Mouse (Mus musculus): ENCODE results near the gene Pip4k2b. TPM values are rescaled to one million over a fixed set of nuclear protein-coding genes. Genes with fewer than 3 reads are reported as not detected.

The Pip4k2b gene
- polyA plus RNA-seq, 1 experiment = 17.6 TPM

DNA sequence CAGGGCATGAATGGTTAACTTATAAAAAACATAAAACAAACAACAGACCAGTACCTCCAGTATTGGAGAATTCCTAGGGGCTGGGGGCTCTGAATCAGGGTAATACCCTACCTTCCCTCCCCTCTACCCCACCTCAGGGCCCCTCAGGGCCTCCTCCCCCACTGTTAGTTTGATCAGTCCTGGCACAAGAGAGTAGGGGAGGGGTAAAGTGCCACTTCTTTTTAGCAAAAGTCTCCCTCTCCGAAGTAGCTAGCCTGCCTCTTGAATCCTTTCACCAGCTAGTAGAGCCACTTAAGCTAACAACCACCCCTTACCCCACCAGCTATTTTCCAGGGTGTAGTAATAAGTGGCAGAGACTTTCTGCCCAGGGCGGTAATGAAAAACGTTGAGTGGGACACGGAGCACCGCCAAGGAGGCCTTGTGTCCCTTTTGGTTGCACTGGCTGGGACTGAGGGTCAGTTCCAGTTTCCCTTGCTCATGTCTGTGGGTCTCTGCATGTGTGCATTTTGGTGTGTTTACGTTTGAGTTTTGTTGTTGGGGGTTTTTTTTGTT lies 61.9 kb downstream of the Pip4k2b start:
- H3K27me3 ChIP-seq (ENCODE audit: control insufficient read depth, insufficient read depth, low read length) = no peaks in the 10 kb centered on the region
- peaks cover 36% of the 10 kb centered on the region for H3K36me3 ChIP-seq (ENCODE audit: control insufficient read depth, insufficient read depth, low read length)
- no peak overlapping the region for H3K4me3 ChIP-seq (ENCODE audit: extremely low read depth, insufficient read depth, insufficient read length)
- peaks cover 21% of the 10 kb centered on the region for H3K4me1 ChIP-seq (ENCODE audit: control insufficient read depth, insufficient read depth, insufficient read length)
- WGBS = 85% methylated on average over 6 of the region's 6 CpGs
- DNase-seq (ENCODE audit: low read depth in 1 of 2, low spot score in 2 of 2) = no peak
- TF ChIP-seq POLR2A (IDR thresholded peaks at IDR 0.05; ENCODE audit: low read depth, low read length) = no peak
- TF ChIP-seq CTCF (IDR thresholded peaks at IDR 0.05; ENCODE audit: extremely low read depth, insufficient read depth, insufficient read length, insufficient replicate concordance) = no peak
- H3K27ac ChIP-seq (ENCODE audit: insufficient read depth, low read length) = peak overlapping the region; percentile 15

GRCm38 (mm10) chr11:97680430-97680829 lies 64.1 kb downstream of the Pip4k2b start:
- WGBS = 90% methylated on average over 12 of the region's 12 CpGs
- H3K27me3 ChIP-seq (ENCODE audit: control insufficient read depth, insufficient read depth, low read length) = no peaks in the 10 kb centered on the region
- peaks cover 17% of the 10 kb centered on the region; the same call in 1 of the 2 replicates for H3K4me1 ChIP-seq (ENCODE audit: control insufficient read depth, insufficient read depth, insufficient read length)
- peaks cover 52% of the 10 kb centered on the region for H3K36me3 ChIP-seq (ENCODE audit: control insufficient read depth, insufficient read depth, low read length)
- no peak for DNase-seq (ENCODE audit: low read depth in 1 of 2, low spot score in 2 of 2)
- H3K4me3 ChIP-seq (ENCODE audit: extremely low read depth, insufficient read depth, insufficient read length) = no peak overlapping the region
- TF ChIP-seq POLR2A (IDR thresholded peaks at IDR 0.05; ENCODE audit: low read depth, low read length) = no peak
- TF ChIP-seq CTCF (IDR thresholded peaks at IDR 0.05; ENCODE audit: extremely low read depth, insufficient read depth, insufficient read length, insufficient replicate concordance) = no peak
- H3K27ac ChIP-seq (ENCODE audit: insufficient read depth, low read length) = no peak overlapping the region

DNA sequence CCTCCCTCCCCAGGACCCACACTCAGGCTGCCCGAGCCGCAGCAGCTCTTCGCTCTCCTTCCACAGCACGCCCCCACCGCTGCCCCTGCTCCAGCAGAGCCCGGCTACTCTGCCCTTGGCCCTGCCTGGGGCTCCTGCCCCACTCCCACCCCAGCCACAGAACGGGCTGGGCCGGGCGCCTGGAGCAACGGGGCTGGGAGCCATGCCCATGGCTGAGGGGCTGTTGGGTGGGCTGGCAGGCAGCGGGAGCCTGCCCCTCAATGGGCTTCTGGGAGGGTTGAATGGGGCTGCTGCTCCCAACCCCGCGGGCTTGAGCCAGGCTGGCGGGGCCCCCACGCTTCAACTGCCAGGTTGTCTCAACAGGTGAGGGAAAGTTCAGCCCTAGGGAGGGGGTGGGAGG lies 66.2 kb downstream of the Pip4k2b start:
- no peak for DNase-seq (ENCODE audit: low read depth in 1 of 2, low spot score in 2 of 2)
- H3K36me3 ChIP-seq (ENCODE audit: control insufficient read depth, insufficient read depth, low read length) = peaks cover 71% of the 10 kb centered on the region
- no peak for TF ChIP-seq CTCF (IDR thresholded peaks at IDR 0.05; ENCODE audit: extremely low read depth, insufficient read depth, insufficient read length, insufficient replicate concordance)
- TF ChIP-seq POLR2A (IDR thresholded peaks at IDR 0.05; ENCODE audit: low read depth, low read length) = no peak
- no peaks in the 10 kb centered on the region for H3K27me3 ChIP-seq (ENCODE audit: control insufficient read depth, insufficient read depth, low read length)
- WGBS = 95% methylated on average over 15 of the region's 15 CpGs
- no peak overlapping the region for H3K27ac ChIP-seq (ENCODE audit: insufficient read depth, low read length)
- peaks cover 2% of the 10 kb centered on the region; the same call in 1 of the 2 replicates for H3K4me1 ChIP-seq (ENCODE audit: control insufficient read depth, insufficient read depth, insufficient read length)
- H3K4me3 ChIP-seq (ENCODE audit: extremely low read depth, insufficient read depth, insufficient read length) = no peak overlapping the region

- TF ChIP-seq POLR2A (IDR thresholded peaks at IDR 0.05; ENCODE audit: low read depth, low read length) (no peak), CTCF (IDR thresholded peaks at IDR 0.05; ENCODE audit: extremely low read depth, insufficient read depth, insufficient read length, insufficient replicate concordance) (no peak)
Observed at GRCm38 (mm10) chr11:97677842-97678241, 66.7 kb downstream of the Pip4k2b start.

GRCm38 (mm10) chr11:97677381-97677780 lies 67.1 kb downstream of the Pip4k2b start:
- no peaks in the 10 kb centered on the region for H3K27me3 ChIP-seq (ENCODE audit: control insufficient read depth, insufficient read depth, low read length)
- DNase-seq (ENCODE audit: low read depth in 1 of 2, low spot score in 2 of 2) = no peak
- H3K4me1 ChIP-seq (ENCODE audit: control insufficient read depth, insufficient read depth, insufficient read length) = no peaks in the 10 kb centered on the region; the same call in 1 of the 2 replicates
- H3K27ac ChIP-seq (ENCODE audit: insufficient read depth, low read length) = no peak overlapping the region
- no peak for TF ChIP-seq CTCF (IDR thresholded peaks at IDR 0.05; ENCODE audit: extremely low read depth, insufficient read depth, insufficient read length, insufficient replicate concordance)
- no peak for TF ChIP-seq POLR2A (IDR thresholded peaks at IDR 0.05; ENCODE audit: low read depth, low read length)
- H3K36me3 ChIP-seq (ENCODE audit: control insufficient read depth, insufficient read depth, low read length) = peaks cover 78% of the 10 kb centered on the region
- WGBS = 87% methylated on average over 15 of the region's 15 CpGs
- H3K4me3 ChIP-seq (ENCODE audit: extremely low read depth, insufficient read depth, insufficient read length) = no peak overlapping the region

More at GRCm38 (mm10) chr11:97677842-97678241, 66.7 kb downstream of the Pip4k2b start:
- Histone ChIP-seq H3K27me3 (ENCODE audit: control insufficient read depth, insufficient read depth, low read length) (no peaks in the 10 kb centered on the region), H3K36me3 (ENCODE audit: control insufficient read depth, insufficient read depth, low read length) (peaks cover 75% of the 10 kb centered on the region), H3K4me3 (ENCODE audit: extremely low read depth, insufficient read depth, insufficient read length) (no peak overlapping the region), H3K27ac (ENCODE audit: insufficient read depth, low read length) (no peak overlapping the region), H3K4me1 (ENCODE audit: control insufficient read depth, insufficient read depth, insufficient read length) (no peaks in the 10 kb centered on the region; the same call in 1 of the 2 replicates)
- no peak for DNase-seq (ENCODE audit: low read depth in 1 of 2, low spot score in 2 of 2)
- 90% methylated on average over 8 of the region's 8 CpGs for WGBS

- Histone ChIP-seq H3K27ac (ENCODE audit: insufficient read depth, low read length) (no peak overlapping the region), H3K36me3 (ENCODE audit: control insufficient read depth, insufficient read depth, low read length) (peaks cover 81% of the 10 kb centered on the region), H3K27me3 (ENCODE audit: control insufficient read depth, insufficient read depth, low read length) (no peaks in the 10 kb centered on the region), H3K4me3 (ENCODE audit: extremely low read depth, insufficient read depth, insufficient read length) (no peak overlapping the region), H3K4me1 (ENCODE audit: control insufficient read depth, insufficient read depth, insufficient read length) (no peaks in the 10 kb centered on the region)
- 94% methylated on average over 15 of the region's 15 CpGs for WGBS
- TF ChIP-seq POLR2A (IDR thresholded peaks at IDR 0.05; ENCODE audit: low read depth, low read length) (no peak), CTCF (IDR thresholded peaks at IDR 0.05; ENCODE audit: extremely low read depth, insufficient read depth, insufficient read length, insufficient replicate concordance) (no peak)
- no peak for DNase-seq (ENCODE audit: low read depth in 1 of 2, low spot score in 2 of 2)
Observed at GRCm38 (mm10) chr11:97676050-97676754, 68.3 kb downstream of the Pip4k2b start.

DNA sequence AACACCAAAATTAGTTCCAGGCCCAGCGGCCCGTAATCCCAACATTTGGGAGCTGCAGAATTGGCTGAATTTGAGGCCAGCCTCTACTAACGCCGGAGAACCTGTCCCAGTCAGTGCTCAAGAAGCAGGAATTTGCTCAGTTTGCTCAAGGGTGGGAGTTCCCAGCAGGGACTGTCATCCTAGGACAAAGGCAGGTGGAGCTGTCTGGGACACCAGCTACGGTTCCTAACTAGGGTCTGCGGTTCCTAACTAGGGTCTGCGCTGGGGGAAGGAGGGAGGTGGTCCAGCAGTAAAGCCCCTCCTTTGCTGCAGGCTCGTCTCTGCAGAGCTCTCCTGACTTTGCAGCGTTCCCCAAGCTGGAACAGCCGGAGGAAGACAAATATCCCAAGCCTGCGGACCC lies 71.4 kb downstream of the Pip4k2b start:
- TF ChIP-seq CTCF (IDR thresholded peaks at IDR 0.05; ENCODE audit: extremely low read depth, insufficient read depth, insufficient read length, insufficient replicate concordance) (no peak), POLR2A (IDR thresholded peaks at IDR 0.05; ENCODE audit: low read depth, low read length) (no peak)

More for the DNA sequence above, 71.4 kb downstream of the Pip4k2b start:
- Histone ChIP-seq H3K4me3 (ENCODE audit: extremely low read depth, insufficient read depth, insufficient read length) (no peak overlapping the region), H3K36me3 (ENCODE audit: control insufficient read depth, insufficient read depth, low read length) (peaks cover 84% of the 10 kb centered on the region), H3K27me3 (ENCODE audit: control insufficient read depth, insufficient read depth, low read length) (no peaks in the 10 kb centered on the region), H3K27ac (ENCODE audit: insufficient read depth, low read length) (no peak overlapping the region), H3K4me1 (ENCODE audit: control insufficient read depth, insufficient read depth, insufficient read length) (no peaks in the 10 kb centered on the region)
- WGBS = 98% methylated on average over 11 of the region's 11 CpGs
- DNase-seq (ENCODE audit: low read depth in 1 of 2, low spot score in 2 of 2) = no peak
